Mouse (Mus musculus): Measurements from ENCODE around the gene Elmod3.
A peak's percentile ranks its signal among the peaks of the same experiment; 100 is the strongest.

Elmod3 gene

GRCm38 (mm10) chr6:72610261-72610660 is 12.0 kb upstream of the Elmod3 start:
- DNase-seq (ENCODE audit: low read depth), result no peak

- peak; percentile 60 for DNase-seq (ENCODE audit: low read depth)
Observed at GRCm38 (mm10) chr6:72608662-72609184, 10.5 kb upstream of the Elmod3 start.

- no peak for DNase-seq (ENCODE audit: low read depth)
Observed at GRCm38 (mm10) chr6:72607676-72608075, 9.5 kb upstream of the Elmod3 start.

GRCm38 (mm10) chr6:72607060-72607459 is 8.8 kb upstream of the Elmod3 start:
- DNase-seq (ENCODE audit: low read depth), result no peak

GRCm38 (mm10) chr6:72604066-72604465 is 5.9 kb upstream of the Elmod3 start:
- DNase-seq (ENCODE audit: low read depth), result peak; percentile 34

GRCm38 (mm10) chr6:72601732-72602131 is 3.5 kb upstream of the Elmod3 start:
- peak; percentile 92 for DNase-seq (ENCODE audit: low read depth)

GRCm38 (mm10) chr6:72600771-72601170 is 2.6 kb upstream of the Elmod3 start:
- no peak for DNase-seq (ENCODE audit: low read depth)

GRCm38 (mm10) chr6:72600216-72600615 is 2.0 kb upstream of the Elmod3 start:
- DNase-seq (ENCODE audit: low read depth), result no peak

GRCm38 (mm10) chr6:72598791-72599557 is 761 bp upstream of the Elmod3 start:
- peak; percentile 79 for DNase-seq (ENCODE audit: low read depth)

GRCm38 (mm10) chr6:72597083-72597874 is 934 bp downstream of the Elmod3 start:
- DNase-seq (ENCODE audit: low read depth), result peak; percentile 39

GRCm38 (mm10) chr6:72593914-72594313 is 4.3 kb downstream of the Elmod3 start:
- no peak for DNase-seq (ENCODE audit: low read depth)

- no peak for DNase-seq (ENCODE audit: low read depth)
Observed at GRCm38 (mm10) chr6:72593011-72593803, 5.0 kb downstream of the Elmod3 start.

GRCm38 (mm10) chr6:72590111-72590510 is 8.1 kb downstream of the Elmod3 start:
- no peak for DNase-seq (ENCODE audit: low read depth)

- no peak for DNase-seq (ENCODE audit: low read depth)
Observed at GRCm38 (mm10) chr6:72588307-72588706, 9.9 kb downstream of the Elmod3 start.

- DNase-seq (ENCODE audit: low read depth), result peak; percentile 53
Observed at GRCm38 (mm10) chr6:72586701-72587100, 11.5 kb downstream of the Elmod3 start.

- no peak for DNase-seq (ENCODE audit: low read depth)
Observed at GRCm38 (mm10) chr6:72584154-72584553, 14.1 kb downstream of the Elmod3 start.

GRCm38 (mm10) chr6:72583211-72583839 is 14.9 kb downstream of the Elmod3 start:
- DNase-seq (ENCODE audit: low read depth), result no peak

GRCm38 (mm10) chr6:72581625-72582382 is 16.4 kb downstream of the Elmod3 start:
- DNase-seq (ENCODE audit: low read depth), result no peak

- no peak for DNase-seq (ENCODE audit: low read depth)
Observed at GRCm38 (mm10) chr6:72576041-72576440, 22.2 kb downstream of the Elmod3 start.

- no peak for DNase-seq (ENCODE audit: low read depth)
Observed at GRCm38 (mm10) chr6:72571826-72572225, 26.4 kb downstream of the Elmod3 start.
